Mouse (Mus musculus) lung, postnatal 25 days (tissue): ENCODE results near the gene Golga3.

Experiments used
- DNase-seq: peaks from one replicate; pipeline ENCODE4 v3.0.0; 2022; ENCODE audit warnings: low spot score

Gene Golga3

DNA sequence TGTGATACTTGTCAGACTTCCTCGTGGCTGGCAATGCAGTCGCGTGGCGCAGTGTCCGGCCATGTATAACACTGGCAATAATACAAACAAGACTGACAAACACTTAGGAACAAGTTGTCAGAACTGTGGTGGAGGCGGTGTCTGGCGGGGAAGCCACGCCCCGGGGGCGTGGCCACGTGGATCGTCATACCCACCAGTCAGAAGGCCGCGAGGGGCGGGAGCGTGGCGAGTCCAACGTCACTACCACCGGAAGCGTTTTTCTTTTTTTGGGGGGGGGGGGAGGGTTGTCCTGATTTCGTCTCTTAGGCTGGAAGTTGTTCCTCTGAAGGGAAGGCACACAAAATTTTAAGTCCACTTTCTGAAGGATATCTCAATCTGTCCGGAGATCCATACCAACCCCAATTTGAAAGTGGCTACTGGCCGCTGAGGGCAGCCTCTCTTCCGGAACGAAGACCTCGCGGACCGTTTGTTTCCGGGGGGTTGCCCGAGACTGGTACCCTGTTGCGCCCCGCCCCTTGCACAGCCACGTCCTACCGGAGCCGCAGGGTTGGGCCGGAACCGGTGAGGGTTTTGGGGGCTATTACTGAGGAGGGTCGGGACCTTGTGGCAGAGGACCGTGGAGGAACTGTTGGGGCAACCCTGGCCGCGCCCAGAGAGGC, at the start of gene Golga3:
Gene Golga3, plus strand, starts transcription at position 340 of the 659 bp plus-strand sequence.
- peak; percentile 93 for DNase-seq

DNA sequence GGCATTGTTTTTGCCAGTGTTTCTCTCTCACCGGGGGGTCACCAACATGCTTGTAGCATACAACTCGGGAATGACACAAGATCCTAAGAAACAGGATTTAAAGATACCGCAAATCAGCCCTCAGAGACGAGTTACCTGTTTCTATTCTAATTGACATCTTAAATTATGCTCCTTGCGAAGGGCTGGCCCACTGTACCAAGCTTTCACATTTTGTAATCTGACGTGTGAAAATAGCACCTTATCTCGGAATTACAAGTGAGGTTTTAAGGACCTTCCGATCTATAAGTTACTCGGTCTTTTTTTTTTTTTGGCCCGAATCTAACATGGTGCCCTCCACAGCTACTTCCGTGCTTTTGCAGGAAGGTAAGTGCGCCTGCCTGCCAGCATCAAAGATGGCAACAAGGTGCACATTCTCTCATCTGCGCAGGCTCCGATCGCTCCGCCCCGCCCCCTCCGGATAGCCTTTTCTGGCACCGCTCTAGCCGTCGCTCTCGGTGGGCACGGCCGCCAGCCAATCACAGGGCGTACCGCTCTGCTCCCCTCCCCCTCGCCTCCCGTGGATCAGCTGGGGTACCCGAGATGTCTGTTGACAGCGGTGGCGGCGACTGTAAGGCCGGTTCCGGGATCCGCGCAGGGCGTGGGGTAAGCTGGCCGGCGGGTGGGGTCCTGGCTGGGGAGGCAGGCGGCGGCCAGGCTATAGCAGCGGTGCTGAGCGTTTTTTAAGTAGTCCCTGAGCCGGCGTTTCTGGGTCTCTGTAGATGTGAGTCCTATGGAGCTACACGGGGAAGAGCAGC, 41.0 kb upstream of the Golga3 start, which contains the start of gene Chfr:
Gene Chfr, plus strand, starts transcription at position 550 of the 794 bp plus-strand sequence.
- peak; percentile 99 for DNase-seq

DNA sequence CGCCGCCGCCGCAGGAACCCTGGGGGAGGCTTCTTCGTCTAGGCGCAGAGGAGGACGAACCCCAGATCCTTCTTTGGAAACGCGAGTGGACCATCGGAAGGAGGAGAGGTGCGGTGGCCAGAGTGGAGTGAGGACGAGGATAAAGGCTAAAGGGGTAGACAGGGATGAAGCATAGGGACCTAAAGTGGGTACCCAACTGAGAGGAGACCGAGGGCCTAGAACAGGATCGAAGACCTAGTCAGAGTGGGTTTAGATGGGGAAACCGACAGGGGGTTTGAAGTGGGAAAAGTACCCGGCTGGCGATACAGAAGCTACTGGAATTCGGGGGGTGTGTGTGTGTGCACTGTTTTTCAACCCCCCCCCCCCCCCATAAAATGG, 40.4 kb upstream of the Golga3 start:
- no peak for DNase-seq

DNA sequence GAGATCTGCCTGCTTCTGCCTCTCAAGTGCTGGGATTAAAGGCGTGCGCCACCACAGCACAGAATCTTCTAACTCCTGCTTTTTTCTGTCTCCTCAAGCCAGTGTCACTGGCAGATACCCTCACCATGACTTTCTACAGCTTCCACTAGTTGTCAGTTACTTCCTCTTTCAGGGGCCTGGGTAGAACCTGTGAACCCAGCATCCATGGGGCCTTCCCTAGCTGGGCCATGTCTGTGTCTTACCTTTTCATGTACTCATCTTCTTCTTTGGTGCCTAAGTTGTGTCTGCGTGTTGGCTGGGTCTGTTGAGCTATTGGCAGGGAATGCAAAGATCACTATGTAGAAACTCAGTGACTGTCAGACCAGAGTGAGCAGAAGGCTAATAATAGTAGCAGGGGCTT, 38.7 kb upstream of the Golga3 start:
- no peak for DNase-seq

DNA sequence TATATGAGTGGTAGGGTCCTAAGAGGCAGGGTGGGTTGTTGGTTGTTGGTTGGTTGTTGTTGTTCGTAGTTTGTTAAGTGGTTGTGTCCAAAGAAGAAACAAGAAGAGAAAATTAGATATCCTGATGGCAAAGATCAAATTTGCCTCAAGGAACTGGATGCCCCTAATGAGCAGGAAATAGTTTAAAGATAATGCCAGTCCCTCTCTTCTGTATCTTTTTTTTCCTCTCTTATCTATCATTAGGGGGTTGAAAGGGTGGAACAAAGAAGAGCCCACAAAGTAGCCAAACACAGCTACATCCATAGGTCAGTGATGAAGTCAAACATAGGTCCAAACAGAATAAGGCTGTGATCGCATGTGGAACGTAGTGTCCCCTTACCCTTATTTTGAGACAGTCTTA, 37.2 kb upstream of the Golga3 start:
- DNase-seq, result no peak

DNA sequence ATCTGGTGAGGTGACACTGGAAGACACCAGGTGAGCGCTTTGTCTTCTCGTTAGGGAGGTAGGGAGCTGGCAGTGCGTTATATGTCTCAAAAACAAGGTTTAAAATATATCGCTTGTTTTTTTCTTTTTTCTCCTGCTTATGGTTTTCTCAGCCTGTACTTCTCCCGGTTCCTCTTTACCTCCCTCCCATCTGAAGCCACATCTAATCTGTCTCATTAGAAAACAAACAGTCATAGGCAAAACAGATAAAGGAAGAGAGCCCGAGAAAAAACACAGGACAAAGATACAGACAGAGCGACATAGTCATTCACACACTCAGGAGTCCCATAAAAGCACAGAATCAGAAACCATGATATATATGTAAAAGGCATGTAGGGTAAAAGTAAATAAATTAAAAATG, 36.1 kb upstream of the Golga3 start:
- DNase-seq, result no peak

DNA sequence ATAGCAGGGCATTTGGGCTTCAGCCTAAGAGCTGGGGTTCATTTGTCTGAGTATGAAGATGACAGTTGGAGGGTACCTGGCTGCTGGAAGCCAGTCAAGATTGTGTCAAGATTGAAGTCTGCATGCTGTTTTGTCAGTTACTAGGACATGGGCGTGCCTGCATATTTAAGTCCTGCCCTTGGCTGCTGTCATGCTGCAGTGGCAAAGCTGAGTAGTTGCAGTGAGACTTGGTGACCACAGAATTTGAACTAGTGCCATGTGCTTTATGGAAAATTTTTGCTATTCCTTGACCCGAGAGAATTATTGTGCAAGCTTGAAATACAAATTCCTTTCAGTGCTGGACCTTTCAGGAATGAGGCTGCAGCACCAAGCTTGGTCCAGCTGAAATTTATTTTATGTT, 34.2 kb upstream of the Golga3 start:
- peak; percentile 49 for DNase-seq

DNA sequence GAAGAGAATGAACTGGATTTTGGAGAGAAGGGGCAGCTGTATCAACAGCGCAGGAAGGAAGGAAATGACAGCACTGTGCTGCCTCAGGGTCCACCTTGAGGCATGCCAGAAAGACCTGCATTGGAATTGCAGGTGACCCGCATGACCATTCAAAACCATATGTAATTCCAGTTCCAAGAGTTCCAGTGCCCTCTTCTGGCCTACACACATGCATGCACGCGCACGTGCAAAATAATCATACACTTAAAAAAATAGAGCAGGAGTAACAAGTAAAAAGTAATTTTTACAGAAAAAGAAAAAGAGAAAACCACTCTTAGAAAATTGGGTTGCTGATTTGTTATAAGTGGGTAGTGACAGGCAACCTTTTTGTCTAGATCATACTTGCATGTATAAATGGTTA, 33.5 kb upstream of the Golga3 start:
- DNase-seq, result peak; percentile 12

DNA sequence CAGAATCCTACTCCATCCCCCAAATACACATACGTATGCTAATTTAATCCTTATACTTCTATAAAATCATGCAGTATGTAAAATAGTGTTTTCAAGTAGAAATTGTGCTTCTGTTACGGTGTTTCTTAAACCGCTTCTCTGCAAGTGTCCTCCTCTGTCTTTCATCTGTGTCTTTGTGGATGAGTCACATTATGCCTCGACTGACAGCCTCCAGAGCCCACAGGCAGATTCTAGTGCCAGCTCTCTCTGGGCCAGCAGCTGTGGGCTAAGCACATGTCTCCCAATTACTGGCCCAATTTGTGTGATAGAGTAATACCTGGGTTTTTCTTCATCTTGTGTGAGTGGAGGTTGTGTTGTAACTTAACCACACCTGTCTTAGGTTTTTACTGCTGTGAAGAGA, 7.1 kb upstream of the Golga3 start:
- DNase-seq, result no peak

DNA sequence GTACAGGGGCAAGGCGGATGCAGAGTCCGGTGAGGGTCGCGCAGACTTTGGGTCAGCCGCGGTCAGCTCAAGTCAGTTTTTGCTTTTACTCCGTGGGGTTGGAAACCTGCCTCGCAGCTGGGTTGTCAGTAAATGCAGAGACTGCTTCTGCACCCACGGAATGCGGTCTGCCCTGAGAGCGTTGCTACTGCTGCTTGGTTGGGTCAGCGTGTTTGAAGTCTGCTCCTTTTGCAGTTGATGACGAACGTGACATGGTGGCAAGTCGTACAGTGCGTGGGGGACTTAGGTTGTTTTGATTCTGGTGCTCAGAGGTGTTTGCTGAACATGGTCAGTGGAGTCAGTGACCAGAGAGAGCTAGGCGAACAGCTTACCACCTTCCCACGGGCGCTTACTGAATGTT, 520 bp downstream of the Golga3 start:
- no peak for DNase-seq

DNA sequence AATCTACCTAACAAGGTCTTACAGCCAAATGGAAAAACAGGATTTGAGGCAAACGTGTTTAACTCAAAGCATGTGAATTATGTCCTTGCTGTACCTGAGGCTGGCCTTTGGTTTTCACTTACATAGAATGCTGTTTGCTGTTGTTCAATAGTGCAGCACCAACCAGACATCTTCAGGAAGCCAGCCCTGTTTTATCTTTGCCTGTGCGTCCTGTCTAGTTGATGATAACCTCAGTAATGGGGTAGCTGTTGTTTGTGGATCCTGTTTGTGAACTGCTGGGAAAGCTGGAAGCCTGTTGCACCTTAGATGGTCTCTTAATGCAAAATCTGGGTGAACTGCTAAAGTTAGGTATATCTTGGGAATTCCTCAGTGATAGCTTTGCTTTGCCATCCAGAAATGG, 2.1 kb downstream of the Golga3 start:
- no peak for DNase-seq

DNA sequence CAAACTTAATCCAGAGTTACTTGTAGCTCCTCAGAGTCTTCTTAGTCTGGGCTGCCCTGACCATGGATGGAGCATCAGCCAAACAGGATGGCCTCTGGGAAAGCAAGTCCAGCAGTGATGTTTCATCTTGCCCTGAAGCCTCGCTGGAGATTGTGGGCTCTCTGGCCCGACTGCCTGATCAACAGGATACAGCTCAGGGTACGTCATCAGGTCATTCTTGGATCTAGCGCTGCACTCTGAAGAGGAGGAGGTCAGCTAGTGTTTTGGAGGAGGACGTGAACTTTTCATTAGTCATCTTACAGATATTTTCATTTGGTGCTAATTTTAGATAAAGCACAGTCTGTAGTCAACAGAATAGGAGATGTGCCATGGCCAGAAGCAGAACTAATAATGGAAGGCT, 5.2 kb downstream of the Golga3 start:
- DNase-seq, result no peak

DNA sequence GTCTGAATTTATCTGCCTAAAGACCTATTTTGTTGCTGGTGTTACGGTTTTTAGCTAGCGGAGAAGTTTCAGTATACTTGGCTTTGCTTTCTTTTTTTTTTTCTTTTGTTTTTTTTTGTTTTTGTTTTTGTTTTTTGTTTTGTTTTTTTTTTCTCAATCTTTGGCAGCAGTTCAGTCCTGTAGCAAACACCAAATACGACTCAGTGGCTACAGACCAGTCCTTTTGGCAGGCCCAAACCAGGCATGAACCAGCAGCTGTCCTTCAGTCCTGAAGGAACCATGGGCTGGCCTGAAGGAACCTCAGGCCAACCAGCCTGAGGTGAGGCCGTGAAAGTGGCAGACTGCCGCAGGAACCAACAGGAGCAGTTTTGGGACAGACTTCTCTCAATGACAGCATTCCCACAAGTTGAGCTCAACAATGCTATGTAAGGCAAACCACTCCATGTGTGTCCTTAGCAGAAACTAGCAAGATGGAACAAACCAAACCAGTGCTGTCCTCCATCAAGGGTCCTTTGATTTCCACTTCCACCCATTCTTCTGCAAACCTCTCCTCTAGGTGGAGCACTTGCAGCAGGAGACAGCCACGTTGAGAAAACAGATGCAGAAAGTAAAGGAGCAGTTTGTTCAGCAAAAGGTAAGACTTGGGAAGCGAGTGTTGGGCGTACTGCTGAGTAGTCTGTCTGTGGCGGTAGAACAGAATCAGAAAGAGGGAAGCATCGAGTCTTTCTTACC, 26.8 kb downstream of the Golga3 start:
- DNase-seq, result no peak

DNA sequence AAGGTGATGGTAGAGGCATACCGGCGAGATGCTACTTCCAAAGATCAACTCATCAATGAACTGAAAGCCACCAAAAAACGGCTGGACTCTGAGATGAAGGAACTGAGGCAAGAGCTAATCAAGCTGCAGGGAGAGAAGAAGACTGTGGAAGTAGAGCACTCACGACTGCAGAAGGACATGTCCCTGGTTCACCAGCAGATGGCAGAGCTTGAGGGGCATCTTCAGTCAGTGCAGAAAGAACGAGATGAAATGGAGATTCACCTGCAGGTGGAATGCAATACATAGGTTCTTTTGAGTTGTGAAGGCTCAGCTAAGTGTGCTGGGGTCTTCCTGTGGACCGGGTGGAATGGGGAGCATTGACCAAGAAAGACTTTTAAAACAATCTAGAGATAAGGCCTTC, 28.3 kb downstream of the Golga3 start:
- no peak for DNase-seq

DNA sequence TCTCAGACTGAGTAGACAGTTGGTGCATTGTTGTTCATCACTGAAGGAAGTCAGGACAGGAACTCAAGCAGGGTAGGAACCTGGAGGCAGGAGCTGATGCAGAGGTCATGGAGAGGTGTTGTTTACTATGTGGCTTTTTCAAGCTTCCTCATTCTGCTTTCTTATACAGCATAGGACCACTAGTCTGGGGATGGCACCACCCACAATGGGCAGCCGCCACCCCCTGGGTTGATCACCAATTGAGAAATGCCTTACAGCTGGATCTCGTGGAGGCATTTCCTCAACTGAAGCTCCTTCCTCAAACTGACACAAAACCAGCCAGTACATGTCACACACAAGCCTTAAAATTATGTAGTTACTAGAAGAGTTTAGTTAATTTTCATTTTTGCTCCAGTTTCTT, 34.8 kb downstream of the Golga3 start:
- DNase-seq, result no peak

DNA sequence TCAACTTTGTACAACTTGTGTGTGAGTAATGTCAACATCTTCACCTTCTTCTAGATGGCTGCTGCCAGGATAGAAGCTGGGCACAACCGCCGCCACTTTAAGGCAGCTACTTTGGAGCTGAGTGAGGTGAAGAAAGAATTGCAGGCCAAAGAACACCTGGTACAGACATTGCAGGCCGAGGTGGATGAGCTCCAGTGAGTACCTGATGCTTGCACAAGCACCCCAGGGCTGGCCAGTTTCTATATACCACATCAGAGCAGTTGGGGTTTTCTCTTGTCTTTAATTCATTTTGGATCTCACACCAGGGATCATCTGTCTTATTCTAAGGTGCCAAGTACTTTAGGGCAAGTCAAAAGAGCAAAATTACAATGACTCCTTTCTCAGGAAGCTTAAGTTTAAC, 40.3 kb downstream of the Golga3 start:
- no peak for DNase-seq

DNA sequence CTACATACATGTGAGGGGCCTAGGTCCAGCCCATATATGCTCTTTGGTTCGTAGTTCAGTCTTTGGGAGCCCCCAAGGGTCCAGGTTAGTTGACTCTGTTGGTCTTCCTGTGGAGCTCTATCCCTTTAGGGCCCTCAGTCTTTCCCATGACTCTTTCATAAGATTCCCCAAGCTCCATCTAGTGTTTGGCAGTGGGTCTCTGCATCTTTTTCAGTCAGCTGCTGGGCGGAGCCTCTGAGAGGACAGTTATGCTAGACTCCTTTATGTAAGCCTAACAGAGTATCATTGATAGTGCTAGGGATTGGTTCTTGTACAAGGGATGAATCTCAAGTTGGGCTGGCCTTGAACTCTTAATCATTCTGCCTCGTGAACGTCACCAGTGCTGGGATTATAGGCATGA, 43.8 kb downstream of the Golga3 start:
- no peak for DNase-seq

DNA sequence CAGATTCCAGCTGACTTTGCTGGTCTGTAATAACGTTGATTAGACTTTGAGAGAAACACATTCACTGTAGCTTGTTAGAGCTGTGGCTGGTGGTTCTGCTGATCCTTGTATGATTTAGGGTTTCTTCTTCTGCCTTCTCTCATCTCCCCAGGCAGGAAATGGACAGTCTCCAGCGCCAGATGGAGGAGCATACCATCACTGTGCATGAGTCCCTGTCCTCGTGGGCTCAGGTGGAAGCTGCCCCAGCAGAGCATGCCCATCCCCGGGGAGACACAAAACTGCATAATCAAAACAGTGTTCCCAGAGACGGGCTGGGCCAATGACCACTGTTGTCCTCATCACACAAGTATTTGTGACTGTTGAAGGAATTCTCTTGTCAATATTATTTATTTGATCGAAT, 46.3 kb downstream of the Golga3 start:
- DNase-seq, result no peak

DNA sequence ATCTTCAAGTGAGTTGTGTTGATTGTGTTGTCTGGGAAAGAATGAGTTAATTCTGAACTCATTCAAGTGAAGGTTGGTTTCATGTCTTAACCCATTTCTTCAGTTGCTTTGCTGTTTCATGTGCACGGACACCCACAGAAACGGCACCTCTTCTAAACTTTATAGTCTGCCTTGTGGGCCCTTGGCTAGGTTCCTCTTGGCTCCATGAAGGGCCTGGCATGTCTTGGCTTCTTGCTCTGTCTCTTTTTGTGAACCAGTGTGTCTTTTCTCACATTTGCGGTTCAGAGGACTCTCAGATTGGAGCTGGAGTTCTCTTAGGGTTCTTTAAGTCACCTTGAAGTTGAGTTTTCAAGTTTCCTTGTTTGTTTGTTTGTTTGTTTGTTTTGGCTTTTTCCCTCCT, 48.6 kb downstream of the Golga3 start:
- no peak for DNase-seq

DNA sequence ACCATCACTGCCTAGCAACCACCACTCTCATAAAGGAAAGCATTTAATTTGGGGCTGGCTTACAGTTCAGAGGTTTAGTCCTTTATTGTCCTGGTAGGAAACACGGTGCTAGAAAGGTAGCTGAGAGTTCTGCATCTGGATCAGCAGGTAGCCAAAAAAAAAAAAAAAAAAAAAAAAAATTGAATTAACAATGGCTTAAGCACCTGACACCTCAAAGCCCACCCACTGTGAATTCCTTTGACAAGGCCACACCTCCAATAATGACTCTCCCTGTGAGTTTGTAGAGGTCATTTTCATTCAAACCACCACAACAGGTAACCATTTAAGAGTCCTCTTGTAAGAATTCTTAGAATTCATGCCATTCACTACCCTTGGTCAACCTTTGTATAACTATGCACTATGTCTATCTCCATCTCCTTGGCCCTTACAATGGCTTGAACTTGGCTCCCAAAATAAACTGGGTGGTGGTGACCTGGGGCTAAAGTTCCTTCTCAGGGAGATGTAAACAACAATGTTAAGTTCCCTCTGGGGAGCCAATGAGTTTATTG, 50.9 kb downstream of the Golga3 start:
- DNase-seq, result no peak

DNA sequence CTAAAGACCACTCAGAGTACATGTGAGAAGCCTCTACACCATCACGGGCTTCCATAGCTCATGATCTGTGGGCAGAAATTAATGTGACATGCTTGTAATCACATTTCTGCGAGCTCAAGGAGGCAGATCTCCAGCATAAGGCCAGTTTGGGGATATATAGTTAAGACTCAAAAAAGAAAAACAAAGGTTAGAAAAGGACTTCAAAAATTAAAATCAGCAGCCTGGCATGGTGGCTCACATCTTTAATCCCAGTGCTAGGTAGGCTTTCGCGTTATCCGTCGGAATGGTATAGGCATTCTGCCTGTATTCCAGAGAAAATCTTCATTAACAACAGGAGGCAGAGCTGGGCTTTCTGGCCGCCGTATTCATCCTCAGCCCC, 53.9 kb downstream of the Golga3 start:
- DNase-seq, result no peak

DNA sequence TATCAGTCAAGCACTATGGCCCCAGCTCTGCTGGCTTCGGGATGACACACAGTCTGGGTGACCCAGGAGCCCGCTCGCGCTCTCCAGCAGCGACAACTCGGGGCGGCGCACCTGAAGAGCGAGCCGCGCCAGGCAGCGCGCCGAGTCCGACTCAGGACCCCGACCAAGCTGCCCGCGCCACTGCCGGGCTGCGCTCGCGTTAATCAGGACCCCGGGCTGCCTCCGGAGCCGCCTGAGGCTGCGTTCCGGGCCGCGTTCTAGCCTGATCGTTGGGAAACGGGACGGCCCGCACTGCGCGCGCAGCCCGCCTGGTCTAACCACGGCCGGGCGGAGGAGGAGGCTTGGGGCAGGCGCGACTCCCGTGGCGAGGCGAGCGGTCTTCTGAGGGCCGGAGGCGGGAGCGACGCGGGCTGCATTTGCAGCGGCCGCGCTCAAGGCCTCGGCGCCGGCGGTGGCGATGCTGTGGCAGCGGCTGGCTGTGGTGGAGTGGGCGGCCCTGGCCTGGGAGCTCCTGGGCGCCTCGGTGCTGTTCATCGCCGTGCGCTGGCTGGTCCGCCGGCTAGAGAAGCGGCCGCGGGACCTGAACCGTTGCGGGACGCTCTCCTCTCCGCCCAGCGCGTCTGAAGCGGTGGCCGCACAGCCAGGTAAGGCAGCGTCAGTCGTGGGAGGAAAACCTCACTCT, 54.4 kb downstream of the Golga3 start, which contains the start of gene Ankle2:
Gene Ankle2, plus strand, starts transcription at position 225 of the 682 bp plus-strand sequence.
- DNase-seq, result peak; percentile 92
